38 mouse cellular contexts compared by ENCODE assay signal in the genomic region with DNA sequence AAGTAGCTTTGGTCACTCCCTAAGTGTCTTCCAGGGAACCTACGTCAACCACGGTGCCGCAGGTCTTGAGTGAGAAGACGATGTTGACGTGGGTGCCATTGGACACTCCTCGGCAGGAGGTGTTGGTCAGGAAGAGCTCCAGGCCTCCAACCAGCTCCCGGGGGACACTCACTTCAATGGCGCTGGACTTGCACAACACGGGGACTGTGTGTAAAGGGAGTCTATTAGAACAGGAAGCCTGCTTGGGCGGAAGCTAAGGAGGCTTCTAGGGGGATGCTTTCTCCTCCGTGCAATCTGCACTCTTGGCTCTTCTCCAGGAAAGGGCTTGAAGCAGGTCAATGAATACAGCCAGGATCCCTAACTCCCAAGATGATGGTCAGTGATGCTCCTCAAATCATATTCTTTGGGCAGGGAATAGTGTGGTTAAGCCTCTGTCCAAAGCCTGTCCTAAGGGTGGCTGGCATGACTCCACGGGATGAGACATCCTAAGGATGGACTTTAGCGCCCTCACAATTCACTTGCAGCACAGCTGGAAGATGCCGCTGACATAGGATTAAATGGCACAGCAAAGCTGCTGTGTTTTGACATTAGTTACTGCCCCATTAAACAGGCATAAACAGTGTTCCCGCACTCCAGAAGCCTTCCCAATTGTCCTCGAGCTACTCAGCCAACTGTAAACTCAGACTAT. TPM values are rescaled to one million over a fixed set of nuclear protein-coding genes. Genes with fewer than 3 reads are reported as not detected.
DNase-seq lines count a peak whose midpoint lies in the region; ATAC-seq lines count a peak whose summit lies in the region.
"Had no signal": no experiment of that assay in that cellular context is flagged by ENCODE, and none has a peak within 500 bp of the region (broad histone marks: within the 10 kb centered on the region; RNA-seq: fewer than 3 reads in every experiment).

No protein-coding gene starts in this region.

- 85% methylated on average over 16 of the region's 16 CpGs for WGBS in forebrain, embryonic 11.5 days
- WGBS in forebrain, embryonic 13.5 days = 81% methylated on average over 16 of the region's 16 CpGs
- 61% methylated on average over 16 of the region's 16 CpGs for WGBS in kidney, embryonic 14.5 days

- peak; percentile 36 for DNase-seq in forebrain, embryonic 11.5 days (ENCODE audit: low spot score)
- no peak for DNase-seq in kidney, postnatal 36 days
- peak; percentile 52 for DNase-seq in 3T3-L1 (ENCODE audit: low read depth, low spot score)
- DNase-seq in layer of hippocampus, postnatal 36 days = no peak
- DNase-seq in frontal cortex, postnatal 14 days (ENCODE audit: low spot score in 2 of 2) = no peak
- DNase-seq: adrenal gland, adult 8-10 months; cerebellum, adult 11-12 months; cerebellum, adult 9-11 months; embryo, embryonic 11 days; forebrain, postnatal 0 days; gastrocnemius, postnatal 10 days; kidney, adult 8-10 months; kidney, postnatal 25 days; liver, embryonic 13.5 days; lung, adult 18-20 months; right cerebral cortex, postnatal 14 days; thymus, postnatal 14 days had no signal

- no peak overlapping the region for H3K4me3 ChIP-seq in forebrain, embryonic 11.5 days (ENCODE audit: low read depth, low read length)
- H3K4me3 ChIP-seq in forebrain, embryonic 13.5 days = no peak overlapping the region
- H3K4me3 ChIP-seq in kidney, embryonic 14.5 days (ENCODE audit: low read length) = no peak overlapping the region
- H3K4me3 ChIP-seq: embryonic facial prominence, embryonic 12.5 days; forebrain, embryonic 10.5 days; heart, embryonic 13.5 days; layer of hippocampus, adult 2 months; limb, embryonic 15.5 days; liver, embryonic 13.5 days; midbrain, embryonic 10.5 days; midbrain, embryonic 15.5 days; stomach, embryonic 15.5 days had no signal

- no peaks in the 10 kb centered on the region for H3K4me1 ChIP-seq in forebrain, embryonic 11.5 days (replicated peaks; ENCODE audit: control insufficient read depth, insufficient read depth, low read length)
- no peaks in the 10 kb centered on the region for H3K4me1 ChIP-seq in forebrain, embryonic 13.5 days
- peaks cover 4% of the 10 kb centered on the region; the same call in 1 of the 2 replicates for H3K4me1 ChIP-seq in kidney, embryonic 14.5 days (ENCODE audit: control insufficient read depth, insufficient read depth, low read length)
- H3K4me1 ChIP-seq: embryonic facial prominence, embryonic 12.5 days; midbrain, embryonic 15.5 days; stomach, embryonic 15.5 days had no signal

- H3K36me3 ChIP-seq in forebrain, embryonic 11.5 days (ENCODE audit: control insufficient read depth, insufficient read depth, low read length) = no peaks in the 10 kb centered on the region
- H3K36me3 ChIP-seq in forebrain, embryonic 13.5 days (ENCODE audit: poor library complexity, severe bottlenecking) = no peaks in the 10 kb centered on the region
- H3K36me3 ChIP-seq in kidney, embryonic 14.5 days (ENCODE audit: control insufficient read depth, insufficient read depth, low read length) = no peaks in the 10 kb centered on the region
- H3K36me3 ChIP-seq: embryonic facial prominence, embryonic 12.5 days; forebrain, embryonic 10.5 days; heart, embryonic 13.5 days; limb, embryonic 15.5 days; liver, embryonic 13.5 days; midbrain, embryonic 10.5 days; midbrain, embryonic 15.5 days; stomach, embryonic 15.5 days had no signal

- H3K9ac ChIP-seq in forebrain, embryonic 11.5 days (ENCODE audit: low read length) = no peak overlapping the region
- no peak overlapping the region for H3K9ac ChIP-seq in forebrain, embryonic 13.5 days
- no peak overlapping the region for H3K9ac ChIP-seq in kidney, embryonic 14.5 days (ENCODE audit: low read depth, low read length)
- H3K9ac ChIP-seq: embryonic facial prominence, embryonic 12.5 days; forebrain, postnatal 0 days; heart, embryonic 13.5 days; limb, embryonic 15.5 days; liver, embryonic 13.5 days; midbrain, embryonic 15.5 days; stomach, embryonic 15.5 days had no signal

- H3K9me3 ChIP-seq in forebrain, embryonic 11.5 days (ENCODE audit: control insufficient read depth, low read length) = no peaks in the 10 kb centered on the region
- no peaks in the 10 kb centered on the region for H3K9me3 ChIP-seq in forebrain, embryonic 13.5 days (replicated peaks)
- H3K9me3 ChIP-seq in kidney, embryonic 14.5 days (ENCODE audit: control insufficient read depth, low read length) = no peaks in the 10 kb centered on the region
- H3K9me3 ChIP-seq: embryonic facial prominence, embryonic 12.5 days; forebrain, embryonic 10.5 days; heart, embryonic 13.5 days; limb, embryonic 15.5 days; liver, embryonic 13.5 days; midbrain, embryonic 10.5 days; midbrain, embryonic 15.5 days; stomach, embryonic 15.5 days had no signal

- no peak overlapping the region for H3K27ac ChIP-seq in forebrain, embryonic 11.5 days (ENCODE audit: low read depth, low read length)
- H3K27ac ChIP-seq in forebrain, embryonic 13.5 days = no peak overlapping the region
- no peak overlapping the region for H3K27ac ChIP-seq in kidney, embryonic 14.5 days (ENCODE audit: low read depth, low read length)
- H3K27ac ChIP-seq: embryonic facial prominence, embryonic 12.5 days; heart, embryonic 13.5 days; limb, embryonic 15.5 days; liver, embryonic 13.5 days; midbrain, embryonic 10.5 days; midbrain, embryonic 15.5 days; stomach, embryonic 15.5 days had no signal

- no peaks in the 10 kb centered on the region for H3K27me3 ChIP-seq in forebrain, embryonic 11.5 days (ENCODE audit: control insufficient read depth, insufficient read depth, low read length)
- no peaks in the 10 kb centered on the region for H3K27me3 ChIP-seq in forebrain, embryonic 13.5 days
- H3K27me3 ChIP-seq in kidney, embryonic 14.5 days (ENCODE audit: control insufficient read depth, insufficient read depth, low read length) = no peaks in the 10 kb centered on the region
- H3K27me3 ChIP-seq: embryonic facial prominence, embryonic 12.5 days; heart, embryonic 13.5 days; limb, embryonic 15.5 days; liver, embryonic 13.5 days; midbrain, embryonic 15.5 days; stomach, embryonic 15.5 days had no signal

- no peak for ATAC-seq in forebrain, embryonic 11.5 days (replicated peaks; ENCODE audit: low FRiP score)
- ATAC-seq in forebrain, embryonic 13.5 days = no peak
- ATAC-seq in kidney, embryonic 14.5 days (ENCODE audit: low FRiP score, low TSS enrichment) = peak; percentile 37
- ATAC-seq in erythroblast, adult 5-6 weeks (replicated peaks; ENCODE audit: low FRiP score, poor library complexity, severe bottlenecking) = 0 out of 2 replicates have a peak, but pooled peaks have one; percentile 35
- ATAC-seq: activated CD4-positive, CD25-positive, alpha-beta regulatory T cell, adult 4 months; CD4-positive, CD25-positive, alpha-beta regulatory T cell, adult 4 months; forebrain, postnatal 0 days; hindbrain, embryonic 16.5 days; lung, postnatal 0 days; midbrain, embryonic 15.5 days had no signal

- no peak overlapping the region for H3K4me2 ChIP-seq in forebrain, embryonic 11.5 days (ENCODE audit: low read depth, low read length, severe bottlenecking)
- H3K4me2 ChIP-seq in forebrain, embryonic 13.5 days = no peak overlapping the region
- H3K4me2 ChIP-seq in kidney, embryonic 14.5 days (replicated peaks; ENCODE audit: low read depth, low read length) = no peak overlapping the region
- H3K4me2 ChIP-seq: embryonic facial prominence, embryonic 12.5 days; heart, embryonic 13.5 days; limb, embryonic 15.5 days; liver, embryonic 13.5 days; midbrain, embryonic 15.5 days; stomach, embryonic 15.5 days had no signal

RNA-seq across cellular contexts. Expression of gene Oit3, which starts 12.0 kb away (rescaled TPM):
- 0.23 and 0.72 TPM in 2 replicates for polyA plus RNA-seq in forebrain, embryonic 11.5 days (2014; fragmentation: Nextera tagmentation; extraction: Ambion mirVana)
- polyA plus RNA-seq in forebrain, embryonic 13.5 days (2015; fragmentation: Nextera tagmentation; extraction: Ambion mirVana) = 0.13 and 0.29 TPM in 2 replicates
- 1.9 and 2.3 TPM in 2 replicates for polyA plus RNA-seq in kidney, embryonic 14.5 days (2014; fragmentation: Nextera tagmentation; extraction: Ambion mirVana)
- not detected in 2 replicates for total RNA-seq in erythroblast, adult 5-6 weeks (2015; ENCODE audit: low replicate concordance)
- not detected in 2 replicates for total RNA-seq in erythroblast, adult 5-6 weeks (2017; ENCODE audit: low replicate concordance)
- not detected for total RNA-seq in layer of hippocampus, postnatal 36 days (2021)
- total RNA-seq: heart, postnatal 25 days had no signal
- polyA plus RNA-seq: activated CD4-positive, CD25-positive, alpha-beta regulatory T cell, adult 4 months had no signal

RNA-seq across cellular contexts. Expression of gene Pla2g12b, which starts 26.1 kb away (rescaled TPM):
- not detected in 2 replicates for polyA plus RNA-seq in forebrain, embryonic 11.5 days (2014; fragmentation: Nextera tagmentation; extraction: Ambion mirVana)
- not detected in 2 replicates for polyA plus RNA-seq in forebrain, embryonic 13.5 days (2015; fragmentation: Nextera tagmentation; extraction: Ambion mirVana)
- polyA plus RNA-seq in kidney, embryonic 14.5 days (2014; fragmentation: Nextera tagmentation; extraction: Ambion mirVana) = 0.19 and 0.85 TPM in 2 replicates
- total RNA-seq in erythroblast, adult 5-6 weeks (2015; ENCODE audit: low replicate concordance) = not detected in 2 replicates
- total RNA-seq in erythroblast, adult 5-6 weeks (2017; ENCODE audit: low replicate concordance) = not detected in 2 replicates
- not detected for total RNA-seq in layer of hippocampus, postnatal 36 days (2021)
- total RNA-seq: adrenal gland, adult 8-10 months; forebrain, postnatal 0 days; heart, postnatal 25 days; layer of hippocampus, adult 2 months; layer of hippocampus, postnatal 14 days; left cerebral cortex, adult 8-10 months; left cerebral cortex, postnatal 36 days had no signal
- polyA plus RNA-seq: activated CD4-positive, CD25-positive, alpha-beta regulatory T cell, adult 4 months; CD4-positive, CD25-positive, alpha-beta regulatory T cell, adult 4 months; embryonic facial prominence, embryonic 12.5 days; forebrain, embryonic 10.5 days; forebrain, postnatal 0 days; hindbrain, embryonic 16.5 days; macrophage; midbrain, embryonic 10.5 days; midbrain, embryonic 15.5 days; neural tube, embryonic 11.5 days had no signal

RNA-seq across cellular contexts. Expression of gene Gm10273, which starts 34.2 kb away (rescaled TPM):
- polyA plus RNA-seq in forebrain, embryonic 11.5 days (2014; fragmentation: Nextera tagmentation; extraction: Ambion mirVana) = 1.4 and 7.5 TPM in 2 replicates
- 1.8 and 7.4 TPM in 2 replicates for polyA plus RNA-seq in forebrain, embryonic 13.5 days (2015; fragmentation: Nextera tagmentation; extraction: Ambion mirVana)
- 2.8 and 3.4 TPM in 2 replicates for polyA plus RNA-seq in kidney, embryonic 14.5 days (2014; fragmentation: Nextera tagmentation; extraction: Ambion mirVana)
- total RNA-seq in erythroblast, adult 5-6 weeks (2015; ENCODE audit: low replicate concordance) = 2.3 and 13.4 TPM in 2 replicates
- 14.7 and 49.6 TPM in 2 replicates for total RNA-seq in erythroblast, adult 5-6 weeks (2017; ENCODE audit: low replicate concordance)
- 10 to 100 TPM; 37.6 to 47.5 TPM for total RNA-seq in layer of hippocampus, postnatal 36 days (2021)
- polyA plus RNA-seq: heart, embryonic 13.5 days had no signal

Comparison
In these comparisons a context has a peak if more than half of its experiments do, and no peak if none do; other contexts are left out.
1. ATAC-seq: peak in kidney, embryonic 14.5 days (single experiment) and erythroblast, adult 5-6 weeks (single experiment); none in forebrain, embryonic 11.5 days (single experiment) and forebrain, embryonic 13.5 days (single experiment).
2. DNase-seq: peak in forebrain, embryonic 11.5 days (single experiment) and 3T3-L1 (single experiment); none in kidney, postnatal 36 days (0 of 2), layer of hippocampus, postnatal 36 days (0 of 2) and frontal cortex, postnatal 14 days (0 of 2).